Mouse (Mus musculus): ENCODE data around the gene Flnb.

Gene Flnb

DNA sequence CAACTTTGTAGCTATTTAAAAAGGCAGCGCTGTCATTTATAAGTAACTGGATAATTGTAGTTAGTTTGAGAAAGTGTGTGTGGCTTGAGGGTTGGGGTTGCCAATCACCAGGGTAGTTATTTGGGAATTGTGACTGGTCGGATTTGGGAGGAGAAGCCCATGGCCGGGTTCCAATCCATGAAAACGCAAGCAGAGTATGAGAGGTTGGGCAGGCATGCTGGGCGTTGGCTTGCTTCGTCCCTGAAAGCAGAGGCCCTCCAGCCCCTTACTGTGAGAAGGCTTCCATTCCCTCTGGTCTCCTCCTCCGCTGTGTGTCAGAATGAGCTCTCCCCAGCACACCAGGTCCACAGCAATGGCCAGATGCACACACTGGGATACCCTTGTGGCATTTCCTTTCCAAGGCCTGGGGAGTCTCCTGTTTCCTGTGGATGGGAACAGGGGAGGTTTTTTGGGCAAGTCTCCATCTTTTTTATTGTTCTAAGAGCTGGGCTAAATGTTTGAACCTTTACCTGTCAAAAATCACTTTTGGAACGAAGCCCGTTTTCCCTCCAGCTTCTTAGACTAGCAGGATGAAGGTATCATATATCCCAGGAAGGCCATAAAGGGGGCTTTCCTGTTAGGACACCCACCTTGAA, 46.2 kb downstream of the Flnb start:
- no peak for DNase-seq

DNA sequence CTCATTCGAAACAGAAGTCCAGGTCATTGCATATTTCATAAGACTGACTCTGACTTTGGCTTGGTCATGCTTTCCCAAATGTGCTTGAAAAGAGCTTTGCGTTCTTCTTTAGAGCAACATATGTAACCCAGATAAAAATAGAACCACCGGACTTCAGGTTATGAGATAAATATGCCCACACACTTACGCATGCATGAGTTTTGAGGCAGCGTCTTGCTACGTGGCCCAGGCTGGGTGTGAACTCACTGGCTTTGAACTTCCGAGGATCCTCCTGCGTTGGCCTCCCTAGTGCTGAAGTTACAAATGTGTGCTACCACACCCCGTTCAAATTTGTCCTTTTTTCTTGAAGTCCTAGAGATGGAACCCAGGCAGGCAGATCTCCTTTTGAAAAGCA, 46.7 kb downstream of the Flnb start:
- no peak for DNase-seq

DNA sequence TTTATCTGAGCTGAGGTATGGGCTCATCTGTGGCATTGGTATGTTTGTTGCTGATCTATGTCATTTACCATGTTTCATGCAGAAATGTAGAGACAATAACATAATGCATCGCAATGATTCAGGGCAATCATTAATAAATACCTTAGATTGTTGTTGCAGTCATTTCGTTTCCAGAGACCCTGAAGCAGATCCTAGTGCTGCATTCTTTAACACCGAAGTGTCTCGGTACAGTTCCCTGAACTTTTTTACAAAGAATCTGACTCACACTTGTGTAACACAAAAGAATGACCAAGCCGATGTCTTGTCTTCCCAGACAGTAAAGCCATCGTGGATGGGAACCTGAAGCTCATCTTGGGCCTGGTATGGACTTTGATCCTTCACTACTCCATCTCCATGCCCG, 49.5 kb downstream of the Flnb start:
- DNase-seq = no peak

DNA sequence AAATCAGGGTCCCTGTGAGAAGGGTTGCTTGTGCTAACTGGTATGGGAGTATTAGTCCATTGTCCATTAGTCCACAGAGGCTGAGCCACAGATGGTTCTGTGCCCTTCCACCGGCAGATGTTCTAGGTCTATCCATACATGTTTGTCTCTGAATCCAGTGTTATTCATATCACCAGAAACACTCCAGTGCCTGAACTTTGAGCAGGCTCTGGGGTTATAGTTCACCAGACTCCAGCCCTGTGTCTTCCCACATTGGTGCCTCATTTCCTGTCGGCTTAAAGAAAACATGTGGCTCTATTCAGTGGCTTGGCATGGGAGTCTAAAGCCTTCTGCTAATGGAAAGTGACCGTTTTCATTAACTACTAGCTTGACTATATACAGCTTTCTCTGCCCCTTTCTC, 50.1 kb downstream of the Flnb start:
- DNase-seq = no peak

DNA sequence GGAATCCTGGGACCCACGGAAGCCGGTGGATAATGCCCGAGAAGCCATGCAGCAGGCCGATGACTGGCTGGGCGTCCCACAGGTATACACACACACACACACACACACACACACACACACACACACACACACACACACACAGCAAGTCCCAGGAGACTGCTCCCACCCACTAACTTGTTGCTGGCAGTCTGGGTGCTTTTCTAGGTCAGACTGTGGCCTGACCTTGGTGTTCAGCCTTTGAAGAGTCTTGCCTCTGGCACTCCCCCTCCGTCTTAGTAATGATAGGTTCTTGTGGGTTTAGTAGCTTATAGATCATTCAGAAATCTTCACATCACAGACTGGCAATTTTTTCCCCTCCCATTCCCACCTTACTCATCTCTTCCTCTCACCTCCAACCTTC, 52.0 kb downstream of the Flnb start:
- DNase-seq = no peak

DNA sequence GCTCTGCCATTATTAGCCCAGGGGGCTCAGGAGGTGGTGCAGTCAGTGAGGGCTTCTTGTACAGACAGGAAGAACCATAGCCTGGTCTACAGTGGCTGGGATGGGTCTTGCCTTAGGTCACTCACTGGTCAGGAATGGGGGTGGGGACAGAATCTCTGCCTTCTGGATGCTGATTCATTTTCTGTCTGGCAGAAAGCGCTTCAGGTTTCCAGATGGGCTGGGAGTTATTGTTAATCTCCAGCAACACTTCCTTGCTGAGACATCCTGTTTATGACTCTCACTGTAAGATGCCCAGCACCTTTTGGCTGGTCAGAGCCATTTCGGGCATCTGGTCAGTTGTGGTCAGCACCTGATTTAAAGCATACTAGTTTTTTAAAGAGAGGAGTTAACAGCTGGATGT, 55.8 kb downstream of the Flnb start:
- DNase-seq = no peak

DNA sequence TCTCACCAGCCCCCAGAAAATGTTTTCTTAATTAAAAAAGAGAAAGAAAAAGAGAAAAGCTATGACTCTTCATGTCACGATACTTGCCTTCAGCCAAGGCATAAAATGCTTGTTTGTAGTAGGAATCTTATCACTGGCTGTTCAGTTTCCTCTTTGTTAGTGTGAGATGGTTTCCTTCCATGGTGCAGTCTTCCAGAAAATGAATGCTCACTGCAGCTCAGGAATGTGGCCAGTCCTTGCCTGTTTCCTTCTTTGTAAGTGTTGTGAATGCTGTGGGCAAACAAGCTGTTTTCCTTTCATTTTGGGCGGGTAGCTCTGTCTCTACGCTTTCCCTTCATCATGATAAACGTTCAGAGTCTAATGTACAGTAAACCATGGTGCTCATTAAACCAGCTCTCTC, 56.7 kb downstream of the Flnb start:
- no peak for DNase-seq

DNA sequence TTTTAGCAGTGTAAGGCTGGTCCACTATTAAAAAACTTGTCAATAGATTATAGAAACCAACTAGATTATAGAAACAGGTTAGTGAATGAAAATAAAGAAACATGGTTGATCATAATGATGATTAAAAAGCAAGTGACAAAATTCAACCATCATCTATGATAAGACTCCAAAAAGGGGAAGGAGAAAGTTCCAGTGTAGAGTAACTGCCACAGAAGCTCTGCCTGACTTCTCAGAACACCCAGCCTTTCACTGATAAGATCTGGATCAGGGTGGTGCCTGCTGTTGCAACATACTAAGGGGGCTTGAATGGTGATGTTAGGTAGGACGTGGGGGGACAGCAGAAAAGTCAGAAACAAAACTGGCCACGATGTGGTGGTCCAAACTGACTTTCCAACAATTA, 60.2 kb downstream of the Flnb start:
- DNase-seq = no peak

DNA sequence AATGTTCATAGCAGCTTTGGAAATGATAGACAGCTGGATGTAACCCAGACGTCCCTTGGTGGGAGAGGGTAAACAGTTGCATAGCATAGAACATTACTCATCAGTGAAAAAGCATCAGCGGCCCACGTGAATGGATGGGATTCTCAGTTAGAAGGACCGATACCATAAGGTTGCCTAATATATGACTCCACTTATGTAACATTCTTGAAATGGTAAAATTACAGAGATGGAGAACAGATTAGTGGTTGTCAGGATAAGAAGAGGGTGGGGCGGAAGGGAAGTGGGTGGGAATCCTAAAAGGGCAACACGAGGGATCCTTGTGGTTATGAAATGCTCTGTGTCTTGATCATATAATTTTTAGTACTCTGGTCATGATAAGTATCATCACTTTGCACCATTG, 62.6 kb downstream of the Flnb start:
- DNase-seq = no peak

DNA sequence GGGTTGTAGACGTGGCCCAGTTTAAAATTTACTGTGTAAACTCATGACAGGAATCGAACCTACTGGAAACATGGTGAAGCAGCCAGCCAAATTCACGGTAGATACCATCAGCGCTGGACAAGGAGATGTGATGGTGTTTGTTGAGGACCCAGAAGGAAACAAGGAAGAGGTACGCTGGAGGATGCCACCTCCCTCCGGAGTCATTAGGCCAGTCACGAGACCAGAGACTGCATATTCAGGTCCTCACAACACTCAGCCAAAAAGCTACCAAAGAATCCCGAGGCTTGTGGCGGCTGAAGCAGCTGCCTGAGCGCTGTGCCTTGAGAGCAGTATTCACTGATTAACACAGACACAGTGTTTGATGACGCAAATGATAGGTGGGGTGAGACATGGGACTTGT, 63.8 kb downstream of the Flnb start:
- DNase-seq = no peak

DNA sequence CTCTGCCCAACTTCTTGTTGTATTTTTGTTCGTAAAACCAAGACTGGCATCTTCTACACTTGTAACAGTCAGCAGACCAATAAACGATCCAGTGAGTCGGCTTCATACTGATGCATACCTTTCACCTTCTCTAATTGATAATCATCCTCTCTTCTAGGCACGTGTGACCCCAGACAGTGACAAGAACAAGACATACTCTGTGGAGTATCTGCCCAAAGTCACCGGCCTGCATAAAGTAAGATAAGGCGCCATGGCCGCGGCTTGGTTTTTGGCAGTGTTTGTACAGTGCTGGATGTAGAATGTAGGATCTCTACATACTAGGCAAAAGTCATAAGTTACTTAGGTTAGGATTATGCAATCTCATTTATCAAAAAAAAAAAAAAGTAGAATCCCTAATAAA, 64.3 kb downstream of the Flnb start:
- no peak for DNase-seq

DNA sequence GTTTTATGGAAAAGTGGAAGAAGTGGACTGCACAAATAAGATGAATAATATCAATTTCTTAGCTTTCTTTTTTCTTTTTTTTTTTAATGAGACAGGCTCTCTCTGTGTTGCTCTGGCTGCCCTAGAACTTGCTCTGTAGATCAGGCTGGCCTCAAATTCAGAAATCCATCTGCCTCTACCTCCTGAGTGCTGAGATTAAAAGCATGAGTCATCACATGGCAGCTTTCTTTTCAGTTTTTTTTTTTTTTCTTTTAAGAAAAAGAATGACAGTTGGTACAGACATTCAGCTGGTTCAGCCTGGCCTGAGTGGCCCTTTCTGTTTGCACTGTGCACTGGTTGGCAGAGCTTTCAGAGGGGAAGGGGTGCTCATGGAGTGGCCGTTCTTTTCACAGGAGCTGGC, 66.4 kb downstream of the Flnb start:
- no peak for DNase-seq

DNA sequence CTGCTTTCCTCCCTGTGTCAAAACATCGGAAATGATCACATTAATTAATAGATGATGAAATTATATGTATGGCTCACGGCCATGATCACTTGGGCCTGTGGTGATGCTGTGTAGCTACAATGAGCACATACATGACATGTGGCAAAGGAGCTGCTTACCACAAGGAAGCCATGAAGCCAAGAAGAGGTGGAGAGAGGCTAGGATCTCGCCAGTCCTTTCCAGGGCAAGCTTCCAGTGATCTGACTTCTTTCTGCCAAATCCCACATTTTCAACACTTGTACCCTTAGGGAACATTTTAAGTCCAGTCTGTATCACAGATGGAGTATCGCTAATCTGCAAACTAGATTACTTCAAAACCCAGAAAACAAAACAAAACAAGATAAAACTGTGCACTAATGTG, 67.1 kb downstream of the Flnb start:
- no peak for DNase-seq

DNA sequence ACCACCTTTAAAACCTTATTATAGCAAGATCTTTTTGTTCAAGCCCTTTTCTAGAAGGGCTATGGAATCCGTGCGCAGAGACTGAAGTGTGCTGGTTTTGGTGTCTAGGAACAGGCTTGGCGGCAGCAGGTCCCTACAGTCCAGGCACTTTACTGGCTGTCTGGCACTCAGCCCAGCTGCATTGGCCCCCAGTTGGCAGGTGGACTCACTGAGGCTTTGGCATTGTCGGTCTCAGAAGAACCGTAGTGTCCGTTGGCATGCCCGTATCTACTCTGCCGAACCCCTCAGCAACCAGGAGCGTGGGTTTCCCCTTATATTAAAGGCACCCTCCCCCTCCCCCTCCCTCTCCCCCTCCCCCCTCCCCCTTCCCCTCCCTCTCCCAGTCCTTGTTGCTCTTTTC, 67.8 kb downstream of the Flnb start:
- DNase-seq = no peak

DNA sequence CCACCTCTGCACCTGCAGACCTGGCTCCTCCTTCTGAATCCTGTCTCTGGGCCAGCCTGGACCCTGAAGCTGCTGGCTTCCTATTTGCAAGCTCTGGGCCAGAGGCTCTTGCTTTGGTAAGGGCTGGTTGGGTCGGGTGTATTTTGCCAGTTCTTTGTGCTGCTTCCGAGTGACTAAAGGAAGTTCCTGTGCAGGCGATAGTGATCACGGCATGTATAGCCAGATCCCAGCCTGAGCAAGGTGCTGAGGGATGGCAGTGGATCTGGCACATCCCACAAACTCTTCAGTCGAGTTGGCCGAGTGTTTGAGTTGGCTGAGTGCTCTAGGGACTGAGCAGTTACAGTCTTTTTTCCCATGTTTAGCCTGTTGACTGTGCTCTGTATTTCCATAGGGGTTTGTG, 68.3 kb downstream of the Flnb start:
- no peak for DNase-seq

DNA sequence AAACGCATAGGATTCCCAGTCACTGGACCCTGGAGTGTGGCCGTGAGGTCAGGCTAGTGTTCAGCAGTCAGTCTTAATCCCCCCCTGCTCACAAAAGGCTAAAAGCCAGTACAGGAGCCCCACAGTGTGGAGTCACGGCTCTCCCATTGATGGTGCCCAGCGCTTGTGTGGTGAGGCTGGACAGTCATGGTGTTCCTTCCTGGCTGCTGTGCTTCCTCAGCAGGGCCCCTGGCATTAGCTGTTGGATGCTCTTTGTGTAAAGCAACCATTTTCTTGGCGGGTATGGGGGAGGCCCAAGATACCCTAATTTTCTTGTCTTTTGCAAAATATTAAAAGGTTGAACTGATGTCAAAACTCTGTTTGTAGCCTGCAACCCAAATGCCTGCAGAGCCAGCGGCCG, 69.4 kb downstream of the Flnb start:
- no peak for DNase-seq

DNA sequence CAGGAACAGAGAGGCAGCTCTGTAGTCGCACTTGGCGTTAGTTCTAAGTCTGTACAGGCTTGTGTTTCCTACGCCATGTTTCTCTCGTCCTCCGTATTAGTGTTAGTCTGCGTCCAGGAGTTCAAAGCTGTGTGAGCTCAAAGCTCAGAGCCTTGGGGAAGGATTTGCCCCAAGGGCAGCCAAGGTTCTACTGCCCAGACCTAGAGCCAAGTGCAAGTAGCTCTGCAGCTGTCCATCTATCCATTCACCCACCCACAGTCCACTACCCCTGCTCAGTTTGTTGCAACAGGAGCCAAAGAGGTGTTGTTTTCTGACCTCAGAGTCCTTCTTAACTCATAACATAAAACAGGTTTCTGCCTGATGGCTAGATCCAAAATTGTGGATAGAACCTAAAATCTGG, 70.5 kb downstream of the Flnb start:
- DNase-seq = no peak

DNA sequence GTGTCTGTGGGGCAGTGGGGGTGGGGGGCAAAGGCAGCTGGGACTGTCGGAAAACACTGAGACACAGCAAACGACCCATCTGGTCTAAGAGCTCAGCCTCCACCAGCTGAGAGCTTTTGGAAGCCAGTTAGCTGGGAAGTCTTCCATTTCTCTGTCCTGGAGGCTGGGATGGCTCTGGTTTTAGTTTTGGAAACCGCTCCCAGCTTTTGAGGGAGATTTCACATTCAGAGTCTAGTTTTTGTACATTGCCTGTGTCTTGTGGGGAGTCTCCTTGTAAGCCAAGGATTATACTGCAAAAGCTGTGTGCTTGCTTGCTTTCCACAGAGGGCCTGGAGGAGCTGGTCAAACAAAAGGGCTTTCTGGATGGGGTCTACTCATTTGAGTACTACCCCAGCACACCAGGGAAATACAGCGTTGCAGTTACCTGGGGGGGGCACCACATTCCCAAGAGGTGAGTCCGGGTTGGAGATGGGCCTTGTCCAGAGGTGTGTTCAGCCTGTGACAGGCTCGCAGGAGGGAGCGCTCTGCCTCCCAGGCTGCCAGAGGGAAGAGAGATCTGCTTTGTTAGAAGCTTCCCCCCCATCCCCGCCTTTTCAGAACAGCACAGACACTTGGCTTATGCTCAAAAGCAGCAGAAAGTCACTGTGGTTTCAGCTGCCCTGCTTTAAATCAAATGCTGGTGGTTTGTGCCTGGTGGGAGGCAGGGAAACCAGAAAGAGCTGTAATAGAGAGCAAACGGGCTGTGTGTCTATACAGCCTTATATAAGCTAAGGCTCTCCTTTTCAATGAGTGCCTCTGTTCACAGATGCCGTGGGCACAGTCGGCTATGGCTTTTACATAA, 71.3 kb downstream of the Flnb start:
- peak; percentile 31 to 48 for DNase-seq

DNA sequence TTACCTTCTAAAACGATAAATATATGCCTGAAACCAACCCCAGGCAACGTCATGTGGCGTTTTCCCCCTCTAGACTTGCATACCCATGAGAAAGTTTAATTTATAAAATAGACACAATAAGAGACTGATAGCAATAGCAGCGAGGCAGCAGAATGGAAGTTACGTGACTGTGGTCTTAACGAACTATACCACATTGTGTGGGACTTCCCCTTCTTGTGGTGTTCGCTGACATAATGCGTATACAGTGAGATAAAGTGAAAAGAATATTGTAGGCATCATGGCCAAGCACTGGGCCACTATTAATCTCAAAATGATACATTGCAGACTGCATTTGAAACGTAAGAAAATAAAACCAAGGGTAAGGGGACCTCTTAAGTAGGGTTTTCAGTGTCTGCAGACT, 72.1 kb downstream of the Flnb start:
- DNase-seq = no peak

DNA sequence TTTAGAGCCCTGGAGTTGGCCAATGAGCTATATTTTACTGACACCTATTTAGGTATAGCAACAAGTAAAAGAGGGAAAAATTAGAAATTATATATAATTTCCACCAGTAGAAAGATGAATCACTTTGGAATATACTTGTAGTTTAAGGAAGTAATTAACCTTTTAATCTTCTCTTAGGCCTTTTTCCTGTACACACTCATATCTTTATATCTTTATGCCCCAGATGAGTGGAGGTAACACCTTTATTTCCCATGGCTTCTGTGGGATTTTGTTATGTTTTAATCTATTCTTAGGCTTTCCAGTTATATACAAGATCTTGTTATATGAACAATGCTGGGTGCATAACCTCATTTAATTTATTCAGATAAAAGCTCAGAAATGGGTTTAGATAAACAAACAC, 73.6 kb downstream of the Flnb start:
- DNase-seq = no peak

DNA sequence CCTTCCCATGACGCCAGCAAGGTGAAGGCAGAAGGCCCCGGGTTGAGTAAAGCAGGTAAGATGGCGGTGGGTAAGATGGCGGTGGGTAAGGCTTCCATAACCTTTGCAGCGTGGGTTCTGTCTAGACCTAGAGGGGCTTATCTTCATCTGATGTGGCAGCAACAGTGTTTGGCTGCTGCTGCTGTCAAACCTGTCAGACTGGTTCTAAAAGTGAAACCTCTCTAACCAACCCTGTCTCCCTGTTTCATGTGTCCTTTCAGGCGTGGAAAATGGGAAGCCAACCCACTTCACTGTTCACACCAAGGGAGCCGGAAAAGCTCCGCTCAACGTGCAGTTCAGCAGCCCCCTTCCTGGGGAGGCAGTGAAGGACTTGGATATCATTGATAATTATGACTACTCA, 78.4 kb downstream of the Flnb start:
- no peak for DNase-seq

DNA sequence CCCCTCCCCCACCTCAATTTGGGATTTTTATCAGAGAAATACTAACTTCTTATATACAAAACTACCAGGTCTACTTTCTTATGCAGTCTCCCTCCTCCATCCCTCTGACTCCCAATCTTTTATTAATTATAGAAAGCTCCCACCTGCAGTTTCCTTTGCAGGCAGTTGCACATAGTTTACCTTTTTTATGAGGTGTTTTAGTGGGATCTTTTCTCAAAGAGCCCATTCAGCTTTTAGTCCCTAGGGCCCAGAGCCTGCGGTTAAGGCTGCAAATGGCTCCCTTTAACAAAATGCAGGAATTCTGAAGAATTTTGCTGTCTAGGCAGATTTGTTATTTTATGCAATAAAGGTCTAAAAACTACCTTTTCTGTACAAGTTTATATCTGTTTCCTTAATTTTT, 78.9 kb downstream of the Flnb start:
- DNase-seq = no peak

DNA sequence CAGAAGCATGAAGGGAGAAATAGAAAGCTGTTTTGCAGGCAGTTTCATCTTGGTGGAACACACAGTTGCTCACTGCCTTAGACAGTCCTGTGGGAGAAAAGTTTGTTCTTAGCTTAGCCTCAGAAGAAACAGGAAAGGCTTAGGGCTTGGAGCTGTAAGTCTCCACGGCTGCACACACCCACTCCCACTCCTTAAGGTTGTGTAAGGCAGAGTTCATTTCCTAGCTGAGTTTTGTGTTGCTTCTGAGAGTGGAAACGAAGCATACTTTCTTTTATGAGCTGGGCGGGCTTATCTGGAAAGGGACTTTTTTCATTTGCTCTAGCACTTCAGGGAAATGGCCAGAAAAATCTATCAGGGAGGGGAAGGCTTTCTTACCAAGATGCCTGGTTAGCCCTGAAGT, 82.2 kb downstream of the Flnb start:
- no peak for DNase-seq

DNA sequence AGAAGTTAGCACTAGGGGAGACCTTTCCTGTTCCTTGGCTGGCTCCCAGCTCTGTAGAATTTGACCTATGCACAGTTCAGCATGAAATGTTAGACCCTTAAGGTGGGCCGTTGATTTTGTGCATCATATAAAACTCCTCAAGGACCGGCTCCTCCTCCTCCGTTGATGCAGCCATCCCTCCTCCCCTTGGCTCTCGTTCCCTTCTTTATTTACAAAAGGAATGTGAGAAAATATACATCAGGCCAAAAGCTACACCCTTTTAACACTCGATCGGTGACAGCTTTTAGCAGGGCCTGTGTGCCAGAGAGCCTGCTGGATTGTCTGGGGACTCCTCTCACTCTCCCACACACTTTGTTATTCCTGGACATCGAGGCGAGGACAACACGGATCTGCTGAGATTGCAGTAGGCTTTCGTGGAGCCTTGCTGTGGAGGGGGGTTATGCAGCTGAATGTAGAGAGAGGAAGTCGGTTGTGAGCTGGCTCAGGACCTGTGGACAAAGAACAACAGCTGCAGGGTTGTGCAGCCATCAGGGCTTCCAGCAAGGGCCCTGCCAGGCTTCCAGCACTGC, 82.8 kb downstream of the Flnb start:
- DNase-seq = no peak

Data from thymus, postnatal 36 days (tissue).